Mouse (Mus musculus) MEL (cell line): ENCODE results near the gene Hsd17b12. TPM values are rescaled to one million over a fixed set of nuclear protein-coding genes. Genes with fewer than 3 reads are reported as not detected.

ENCODE experiments used
- DNase-seq: peaks from one replicate; pipeline ENCODE4 v3.0.0; 2011; ENCODE audit warnings: low read depth, low spot score
- H3K27ac ChIP-seq: 2 replicates; pipeline ENCODE4 v1.5.1; 2012; ENCODE audit warnings: low read depth, mild to moderate bottlenecking, control low read depth, low read length, moderate library complexity; ENCODE audit not compliant: control insufficient read depth
- H3K27me3 ChIP-seq, 2 experiments: fragments of 150-350 bp in 1 of 2; sonication (generic) in 1 of 2; 2 replicates each; pipeline ENCODE4 v1.6.1; 2012; ENCODE audit warnings: low read length in 2 of 2, mild to moderate bottlenecking in 2 of 2, improper control_type of control experiment in 1 of 2, moderate library complexity in 1 of 2; ENCODE audit not compliant: insufficient read depth in 2 of 2, control insufficient read depth in 1 of 2
- H3K36me3 ChIP-seq, 2 experiments: 2 replicates each; pipeline ENCODE4 v1.6.1; 2012 to 2014; ENCODE audit warnings: low read length in 2 of 2, improper control_type of control experiment in 1 of 2, inconsistent platforms in 1 of 2, mild to moderate bottlenecking in 1 of 2; ENCODE audit not compliant: insufficient read depth in 2 of 2, control insufficient read depth in 1 of 2
- H3K4me1 ChIP-seq, 2 experiments: fragments of 150-350 bp in 1 of 2; sonication (generic) in 1 of 2; 2 replicates each; pipeline ENCODE4 v1.6.1; 2012; ENCODE audit warnings: low read length in 2 of 2, improper control_type of control experiment in 1 of 2, mild to moderate bottlenecking in 1 of 2; ENCODE audit not compliant: insufficient read depth in 2 of 2, control insufficient read depth in 1 of 2
- H3K4me3 ChIP-seq, 2 experiments: fragments of 150-350 bp in 1 of 2; sonication (generic) in 1 of 2; 2 replicates each; pipeline ENCODE4 v1.5.1; 2012; ENCODE audit warnings: low read depth in 2 of 2, low read length in 2 of 2, mild to moderate bottlenecking in 2 of 2, moderate library complexity in 2 of 2, control low read depth in 1 of 2, improper control_type of control experiment in 1 of 2; ENCODE audit not compliant: control insufficient read depth in 1 of 2, insufficient read depth in 1 of 2
- H3K79me2 ChIP-seq: 2 replicates; pipeline ENCODE4 v1.6.1; 2012; ENCODE audit warnings: mild to moderate bottlenecking, low read length, moderate library complexity; ENCODE audit not compliant: control insufficient read depth, poor library complexity, insufficient read depth
- H3K9ac ChIP-seq: 2 replicates; pipeline ENCODE4 v1.6.1; 2012; ENCODE audit warnings: low read depth, mild to moderate bottlenecking, control low read depth, low read length, moderate library complexity; ENCODE audit not compliant: control insufficient read depth, poor library complexity, severe bottlenecking
- H3K9me3 ChIP-seq: fragments of 150-350 bp; sonication (generic); replicated peaks from 2 replicates; pipeline ENCODE4 v1.6.1; 2012; ENCODE audit warnings: mild to moderate bottlenecking, low read length, improper control_type of control experiment, moderate library complexity; ENCODE audit not compliant: insufficient read depth
- BHLHE40 ChIP-seq: IDR thresholded peaks from 2 replicates; pipeline ENCODE4 v1.6.1; 2012; ENCODE audit warnings: low read depth, mild to moderate bottlenecking, inconsistent platforms, low read length, improper control_type of control experiment, borderline replicate concordance
- CHD1 ChIP-seq: IDR thresholded peaks from 2 replicates; pipeline ENCODE4 v1.6.1; 2012; ENCODE audit warnings: low read depth, mild to moderate bottlenecking, inconsistent platforms, low read length, improper control_type of control experiment
- CTCF ChIP-seq, 3 experiments: IDR thresholded peaks in 2 of 3; conservative IDR thresholded peaks in 1 of 3; 2 replicates each; pipeline ENCODE4 v1.5.1; 2011 to 2012; ENCODE audit warnings: low read length in 3 of 3, low read depth in 2 of 3, mild to moderate bottlenecking in 2 of 3, improper control_type of control experiment in 1 of 3, inconsistent platforms in 1 of 3, mixed read lengths in 1 of 3, moderate library complexity in 1 of 3; ENCODE audit not compliant: control insufficient read depth in 1 of 3, insufficient read depth in 1 of 3, poor library complexity in 1 of 3, severe bottlenecking in 1 of 3
- E2F4 ChIP-seq: IDR thresholded peaks from 2 replicates; pipeline ENCODE4 v1.6.1; 2011; ENCODE audit warnings: low read depth, low read length, improper control_type of control experiment, borderline replicate concordance
- ELF1 ChIP-seq: IDR thresholded peaks from 2 replicates; pipeline ENCODE4 v1.6.1; 2014; ENCODE audit warnings: low read depth, mild to moderate bottlenecking, inconsistent platforms, low read length, improper control_type of control experiment, moderate library complexity
- EP300 ChIP-seq, 2 experiments: IDR thresholded peaks; 2 replicates each; pipeline ENCODE4 v1.6.1; 2011; ENCODE audit warnings: improper control_type of control experiment in 2 of 2, low read length in 2 of 2, low read depth in 1 of 2, mild to moderate bottlenecking in 1 of 2
- GABPA ChIP-seq: IDR thresholded peaks from 2 replicates; pipeline ENCODE4 v1.6.1; 2012; ENCODE audit warnings: low read depth, mild to moderate bottlenecking, inconsistent platforms, low read length, improper control_type of control experiment, moderate library complexity
- HCFC1 ChIP-seq: IDR thresholded peaks from 2 replicates; pipeline ENCODE4 v1.6.1; 2012; ENCODE audit warnings: low read depth, mild to moderate bottlenecking, inconsistent platforms, low read length, improper control_type of control experiment, moderate library complexity
- JUND ChIP-seq: IDR thresholded peaks from 2 replicates; pipeline ENCODE4 v1.6.1; 2011; ENCODE audit warnings: low read depth, mild to moderate bottlenecking, improper control_type of control experiment, low read length
- MAFK ChIP-seq: IDR thresholded peaks from 2 replicates; pipeline ENCODE4 v1.6.1; 2011; ENCODE audit warnings: low read depth, mild to moderate bottlenecking, low read length, improper control_type of control experiment, borderline replicate concordance
- MAX ChIP-seq: IDR thresholded peaks from 2 replicates; pipeline ENCODE4 v1.6.1; 2011; ENCODE audit warnings: low read length, improper control_type of control experiment
- MAZ ChIP-seq: IDR thresholded peaks from 2 replicates; pipeline ENCODE4 v1.6.1; 2012; ENCODE audit warnings: low read depth, mild to moderate bottlenecking, inconsistent platforms, low read length, improper control_type of control experiment
- MEF2A ChIP-seq: IDR thresholded peaks from 2 replicates; pipeline ENCODE4 v1.6.1; 2014; ENCODE audit warnings: low read depth, mild to moderate bottlenecking, inconsistent platforms, low read length, improper control_type of control experiment; ENCODE audit not compliant: poor library complexity, insufficient replicate concordance, severe bottlenecking; ENCODE audit errors: extremely low read depth
- MXI1 ChIP-seq: IDR thresholded peaks from 2 replicates; pipeline ENCODE4 v1.6.1; 2011; ENCODE audit warnings: mild to moderate bottlenecking, low read depth, low read length, improper control_type of control experiment
- MYC ChIP-seq: IDR thresholded peaks from 2 replicates; pipeline ENCODE4 v1.6.1; 2011; ENCODE audit warnings: low read depth, mild to moderate bottlenecking, low read length, improper control_type of control experiment, moderate library complexity
- POLR2A ChIP-seq, 2 experiments: IDR thresholded peaks; 2 replicates each; pipeline ENCODE4 v1.6.1; 2011 to 2012; ENCODE audit warnings: low read length in 2 of 2, mild to moderate bottlenecking in 2 of 2, control low read depth in 1 of 2, improper control_type of control experiment in 1 of 2, low read depth in 1 of 2, moderate library complexity in 1 of 2; ENCODE audit not compliant: control insufficient read depth in 1 of 2, insufficient read depth in 1 of 2, poor library complexity in 1 of 2
- POLR2AphosphoS2 ChIP-seq: IDR thresholded peaks from 2 replicates; pipeline ENCODE4 v1.6.1; 2011; ENCODE audit warnings: low read length, improper control_type of control experiment
- POLR2AphosphoS5 ChIP-seq: IDR thresholded peaks from 2 replicates; pipeline ENCODE4 v1.6.1; 2012; ENCODE audit warnings: low read depth, borderline replicate concordance, mild to moderate bottlenecking, inconsistent platforms, low read length, moderate library complexity, mixed read lengths
- RAD21 ChIP-seq: IDR thresholded peaks from 2 replicates; pipeline ENCODE4 v1.6.1; 2011; ENCODE audit warnings: mild to moderate bottlenecking, low read depth, low read length, improper control_type of control experiment
- RCOR1 ChIP-seq: IDR thresholded peaks from 2 replicates; pipeline ENCODE4 v1.6.1; 2012; ENCODE audit warnings: low read depth, mild to moderate bottlenecking, inconsistent platforms, low read length, improper control_type of control experiment
- SMC3 ChIP-seq: IDR thresholded peaks from 2 replicates; pipeline ENCODE4 v1.6.1; 2011; ENCODE audit warnings: low read depth, low read length, improper control_type of control experiment
- TBP ChIP-seq: IDR thresholded peaks from 2 replicates; pipeline ENCODE4 v1.8.0; 2011; ENCODE audit warnings: low read depth, low read length, improper control_type of control experiment
- TCF12 ChIP-seq: IDR thresholded peaks from 2 replicates; pipeline ENCODE4 v1.6.1; 2014; ENCODE audit warnings: low read depth, mild to moderate bottlenecking, inconsistent platforms, low read length, improper control_type of control experiment, moderate library complexity
- USF1 ChIP-seq: IDR thresholded peaks from 2 replicates; pipeline ENCODE4 v1.6.1; 2014; ENCODE audit warnings: low read depth, mild to moderate bottlenecking, inconsistent platforms, low read length, improper control_type of control experiment, moderate library complexity
- USF2 ChIP-seq, 2 experiments: IDR thresholded peaks; 2 replicates each; pipeline ENCODE4 v1.6.1; 2011 to 2012; ENCODE audit warnings: improper control_type of control experiment in 2 of 2, low read length in 2 of 2, borderline replicate concordance in 1 of 2, inconsistent platforms in 1 of 2, low read depth in 1 of 2, mild to moderate bottlenecking in 1 of 2; ENCODE audit not compliant: insufficient read depth in 1 of 2
- ZC3H11A ChIP-seq: IDR thresholded peaks from 2 replicates; pipeline ENCODE4 v1.6.1; 2012; ENCODE audit warnings: low read depth, mild to moderate bottlenecking, inconsistent platforms, low read length, improper control_type of control experiment
- ZKSCAN1 ChIP-seq: IDR thresholded peaks from 2 replicates; pipeline ENCODE4 v1.6.1; 2012; ENCODE audit warnings: low read depth, mild to moderate bottlenecking, inconsistent platforms, low read length, improper control_type of control experiment, moderate library complexity
- ZMIZ1 ChIP-seq: IDR thresholded peaks from 2 replicates; pipeline ENCODE4 v1.6.1; 2012; ENCODE audit warnings: low read depth, mild to moderate bottlenecking, inconsistent platforms, low read length, improper control_type of control experiment, moderate library complexity
- polyA plus RNA-seq, 2 experiments: library from polyadenylated mRNA; stranded (reverse) in 1 of 2; unstranded in 1 of 2; fragments of >175 nt in 1 of 2; fragments of >200 nt in 1 of 2; gene quantifications; 2 replicates each; pipeline versions ENCODE4 v1.2.1 to v1.2.4; 2012; ENCODE audit warnings: low replicate concordance in 2 of 2, low read depth in 1 of 2; ENCODE audit not compliant: insufficient read length in 2 of 2, insufficient read depth in 1 of 2, missing spikeins in 1 of 2
- total RNA-seq: library from RNA; depleted of rRNA; stranded (reverse); fragments of 300-350 nt; gene quantifications from 2 replicates; pipeline ENCODE4 v1.2.3, GENCODE M21; 2012

The Hsd17b12 gene
- total and polyA plus RNA-seq, 3 experiments = 83.5 to 148 (median 94.6) TPM

- Histone ChIP-seq H3K79me2 (no peaks in the 10 kb centered on the region), H3K4me1 (no peaks in the 10 kb centered on the region), H3K9ac (no peak overlapping the region), H3K27ac (no peak overlapping the region), H3K36me3 (no peaks in the 10 kb centered on the region; a peak in 1 of 4 replicates), H3K27me3 (no peaks in the 10 kb centered on the region), H3K9me3 (no peaks in the 10 kb centered on the region), H3K4me3 (no peak overlapping the region)
- no peak for DNase-seq
- TF ChIP-seq MEF2A (no peak), SMC3 (no peak), GABPA (no peak), BHLHE40 (no peak), USF1 (no peak), USF2 (IDR thresholded peaks at IDR 0.05; ENCODE audit: borderline replicate concordance in 1 of 2, insufficient read depth in 1 of 2, low read depth in 1 of 2, low read length in 2 of 2) (no peak), E2F4 (no peak), POLR2AphosphoS5 (no peak), POLR2A (IDR thresholded peaks at IDR 0.05; ENCODE audit: control insufficient read depth in 1 of 2, insufficient read depth in 1 of 2, low read depth in 1 of 2, low read length in 2 of 2, poor library complexity in 1 of 2) (no peak), MAFK (no peak), MAZ (no peak), ELF1 (no peak), CTCF (IDR thresholded peaks at IDR 0.05 in 2 of 3, conservative IDR thresholded peaks at IDR 0.05 in 1 of 3; ENCODE audit: control insufficient read depth in 1 of 3, insufficient read depth in 1 of 3, low read depth in 2 of 3, low read length in 3 of 3, poor library complexity in 1 of 3, severe bottlenecking in 1 of 3) (no peak), ZMIZ1 (no peak), RCOR1 (no peak), CHD1 (no peak), POLR2AphosphoS2 (no peak), ZC3H11A (no peak), EP300 (IDR thresholded peaks at IDR 0.05; ENCODE audit: low read depth in 1 of 2, low read length in 2 of 2) (no peak)
Observed at GRCm38 (mm10) chr2:94048733-94049470, 108.9 kb downstream of the Hsd17b12 start.

GRCm38 (mm10) chr2:94048271-94048670 lies 109.5 kb downstream of the Hsd17b12 start:
- Histone ChIP-seq H3K4me1 (no peaks in the 10 kb centered on the region), H3K27ac (no peak overlapping the region), H3K79me2 (no peaks in the 10 kb centered on the region), H3K9ac (no peak overlapping the region), H3K4me3 (no peak overlapping the region), H3K9me3 (no peaks in the 10 kb centered on the region), H3K27me3 (no peaks in the 10 kb centered on the region), H3K36me3 (no peaks in the 10 kb centered on the region; a peak in 1 of 4 replicates)
- DNase-seq = no peak
- TF ChIP-seq MAX (no peak), EP300 (IDR thresholded peaks at IDR 0.05; ENCODE audit: low read depth in 1 of 2, low read length in 2 of 2) (no peak), MYC (no peak), MXI1 (no peak), ZMIZ1 (no peak), USF1 (no peak), RAD21 (no peak), TCF12 (no peak), JUND (no peak), ZC3H11A (no peak), E2F4 (no peak), ZKSCAN1 (no peak), MAFK (no peak), POLR2A (IDR thresholded peaks at IDR 0.05; ENCODE audit: control insufficient read depth in 1 of 2, insufficient read depth in 1 of 2, low read depth in 1 of 2, low read length in 2 of 2, poor library complexity in 1 of 2) (no peak), TBP (no peak), MEF2A (no peak), MAZ (no peak), HCFC1 (no peak), POLR2AphosphoS5 (no peak)
- TF ChIP-seq, all 39 proteins: peak for 0
